Mouse (Mus musculus): ENCODE results near the gene Kansl1l. TPM values are rescaled to one million over a fixed set of nuclear protein-coding genes. Genes with fewer than 3 reads are reported as not detected.
"Not testable (repeated sequence)": the region's sequence is repeated elsewhere in the genome, so short reads cannot be mapped to it uniquely, and the experiment has no call there.

The Kansl1l gene
- polyA plus RNA-seq, 1 experiment, result 0.14 TPM

- Histone ChIP-seq H3K4me1 (ENCODE audit: control insufficient read depth) (peaks cover 29% of the 10 kb centered on the region), H3K9me3 (ENCODE audit: control insufficient read depth, low read length) (no peaks in the 10 kb centered on the region), H3K27me3 (ENCODE audit: control insufficient read depth) (no peaks in the 10 kb centered on the region), H3K4me3 (replicated peaks) (no peak overlapping the region), H3K36me3 (ENCODE audit: control insufficient read depth) (peaks cover 38% of the 10 kb centered on the region)
- TF ChIP-seq GATA1 (IDR thresholded peaks at IDR 0.05; ENCODE audit: low read length) (no peak), TAL1 (IDR thresholded peaks at IDR 0.05; ENCODE audit: low read length) (no peak)
These were observed 112.8 kb downstream of the Kansl1l start for GRCm38 (mm10) chr1:66704523-66704922.

DNA sequence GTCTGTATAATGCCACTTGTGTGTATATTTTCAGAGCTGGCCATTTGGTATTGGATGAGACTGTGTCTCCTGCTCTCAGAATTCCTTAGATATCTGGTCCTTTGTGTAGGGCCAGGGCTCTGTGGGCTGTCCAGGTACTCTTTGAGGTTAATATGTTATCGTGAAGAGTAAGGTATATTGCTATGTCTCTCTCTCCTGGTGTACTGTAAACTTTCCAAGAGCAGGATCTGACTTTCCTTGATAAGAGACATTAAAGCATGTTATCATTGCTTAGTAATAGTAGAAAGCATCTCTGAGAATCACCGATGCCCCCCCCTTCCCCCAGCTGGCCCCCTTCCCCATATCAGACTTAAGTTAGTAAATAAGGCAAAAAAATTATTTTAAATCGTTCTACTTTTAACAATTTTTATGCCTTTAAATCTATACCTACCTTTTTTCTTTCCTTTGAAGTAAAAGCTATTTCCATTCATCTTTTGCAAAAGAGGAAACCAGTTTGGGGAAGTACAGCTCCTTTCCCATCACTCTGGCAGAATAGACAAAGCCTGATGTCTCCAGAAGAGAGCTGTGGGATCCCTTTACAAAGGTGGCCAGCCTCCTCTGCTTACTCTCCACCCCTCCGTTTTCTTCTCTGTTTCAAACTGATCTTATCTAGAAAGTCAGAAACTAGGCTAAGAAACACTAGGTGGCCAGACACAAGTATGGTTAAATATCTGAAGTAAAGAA lies 114.6 kb downstream of the Kansl1l start:
- TF ChIP-seq TAL1 (IDR thresholded peaks at IDR 0.05; ENCODE audit: low read length) (no peak), GATA1 (IDR thresholded peaks at IDR 0.05; ENCODE audit: low read length) (no peak)
- Histone ChIP-seq H3K9me3 (ENCODE audit: control insufficient read depth, low read length) (no peaks in the 10 kb centered on the region), H3K36me3 (ENCODE audit: control insufficient read depth) (peaks cover 25% of the 10 kb centered on the region), H3K27me3 (ENCODE audit: control insufficient read depth) (no peaks in the 10 kb centered on the region), H3K4me3 (replicated peaks) (peak overlapping the region; percentile 26), H3K4me1 (ENCODE audit: control insufficient read depth) (peaks cover 29% of the 10 kb centered on the region)

DNA sequence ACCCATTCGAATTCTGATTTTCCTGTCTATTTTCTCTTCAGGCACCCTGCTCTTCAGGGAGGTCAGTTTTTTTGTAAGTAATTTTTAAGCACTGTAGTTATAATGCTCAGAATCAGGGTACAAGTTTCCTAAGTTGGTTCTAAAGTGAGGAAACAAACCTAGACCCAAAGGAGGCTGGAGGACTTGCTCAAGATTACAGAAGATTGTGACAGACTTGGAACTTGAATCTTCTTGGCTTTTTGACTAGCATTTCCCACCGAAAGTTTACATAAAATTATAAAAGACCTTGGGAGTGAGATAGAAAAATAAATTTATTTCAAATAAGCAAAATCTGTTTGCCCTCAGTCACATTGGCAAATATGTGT lies 115.8 kb downstream of the Kansl1l start:
- Histone ChIP-seq H3K36me3 (ENCODE audit: control insufficient read depth) (peaks cover 14% of the 10 kb centered on the region), H3K9me3 (ENCODE audit: control insufficient read depth, low read length) (no peaks in the 10 kb centered on the region)
- TF ChIP-seq TAL1 (IDR thresholded peaks at IDR 0.05; ENCODE audit: low read length) (no peak), GATA1 (IDR thresholded peaks at IDR 0.05; ENCODE audit: low read length) (no peak)

DNA sequence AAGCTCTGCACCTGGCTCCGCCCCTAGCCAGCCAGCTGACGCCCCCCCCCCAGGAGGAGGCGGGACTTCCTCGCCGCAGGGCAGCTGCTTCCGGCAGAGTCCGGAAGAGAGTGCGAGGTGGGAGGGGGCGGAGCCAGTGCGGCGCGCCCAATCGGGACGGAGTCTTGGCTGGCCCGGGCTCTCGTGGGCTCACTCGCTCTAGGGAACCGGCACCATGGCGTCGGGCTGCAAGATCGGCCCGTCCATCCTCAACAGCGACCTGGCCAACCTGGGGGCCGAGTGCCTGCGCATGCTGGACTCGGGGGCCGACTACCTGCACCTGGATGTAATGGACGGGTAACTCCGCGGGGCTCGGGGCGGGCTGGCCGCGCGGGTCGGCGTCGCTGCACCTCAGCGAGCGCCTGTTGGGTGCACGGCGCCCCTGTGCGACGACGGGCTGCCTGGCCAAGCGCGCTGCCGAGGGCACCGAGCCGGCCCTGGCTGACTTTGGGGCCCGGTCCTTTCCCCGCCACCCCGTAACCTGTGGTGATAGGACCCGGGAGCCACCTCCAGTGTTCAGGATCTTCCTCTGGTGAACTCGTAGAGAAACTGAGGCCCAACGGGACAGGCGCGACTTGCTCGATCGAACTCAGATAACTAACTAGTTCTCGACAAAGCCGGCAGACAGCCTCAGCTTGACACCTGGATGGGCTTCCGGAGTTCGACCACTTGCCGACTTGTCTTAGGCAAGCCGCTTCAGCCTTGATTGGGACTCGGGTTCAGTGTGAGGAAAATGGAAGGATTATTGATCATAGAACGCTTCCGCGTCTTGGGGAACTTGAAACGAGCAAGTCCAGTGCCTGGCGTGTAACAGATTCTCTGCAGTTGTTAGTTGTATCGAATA lies 116.4 kb downstream of the Kansl1l start, which contains the start of gene Rpe:
Rpe (plus strand) TSS at position 139 of the 883 bp plus-strand sequence.
- Histone ChIP-seq H3K36me3 (ENCODE audit: control insufficient read depth) (peaks cover 11% of the 10 kb centered on the region), H3K27me3 (ENCODE audit: control insufficient read depth) (no peaks in the 10 kb centered on the region), H3K9me3 (ENCODE audit: control insufficient read depth, low read length) (no peaks in the 10 kb centered on the region), H3K4me1 (ENCODE audit: control insufficient read depth) (peaks cover 29% of the 10 kb centered on the region), H3K4me3 (replicated peaks) (peak within 1 kb of the TSS; percentile 88)
- TF ChIP-seq GATA1 (IDR thresholded peaks at IDR 0.05; ENCODE audit: low read length) (no peak), TAL1 (IDR thresholded peaks at IDR 0.05; ENCODE audit: low read length) (no peak)

More for the DNA sequence above, 115.8 kb downstream of the Kansl1l start:
- Histone ChIP-seq H3K4me3 (replicated peaks) (peak overlapping the region; percentile 88), H3K4me1 (ENCODE audit: control insufficient read depth) (peaks cover 29% of the 10 kb centered on the region), H3K27me3 (ENCODE audit: control insufficient read depth) (no peaks in the 10 kb centered on the region)

DNA sequence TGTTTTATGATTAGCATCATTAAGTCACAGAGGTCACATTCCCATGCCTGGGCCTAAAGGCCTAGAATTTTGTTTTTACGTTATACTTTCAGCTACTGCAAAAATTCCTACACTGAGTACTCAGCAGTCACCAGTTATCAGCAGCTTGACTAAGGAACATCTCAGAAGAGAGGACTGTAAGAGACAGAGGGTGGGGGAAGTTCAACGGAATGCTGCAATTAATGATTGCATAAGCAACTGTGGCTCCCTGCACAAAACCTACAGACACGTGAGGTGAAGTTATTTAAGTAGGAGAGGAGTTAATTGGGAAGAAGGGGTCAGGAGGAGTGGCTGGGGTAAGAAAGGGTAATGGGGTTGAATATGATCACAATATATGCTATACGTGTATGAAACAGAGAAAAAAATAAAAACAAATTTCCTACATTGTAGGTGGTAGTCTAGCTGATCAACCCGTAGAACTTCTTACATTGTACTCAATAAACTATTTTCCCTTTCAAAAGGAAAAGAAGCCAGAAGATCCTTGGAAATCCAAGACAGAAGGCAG lies 117.1 kb downstream of the Kansl1l start:
- Histone ChIP-seq H3K9me3 (ENCODE audit: control insufficient read depth, low read length) (no peaks in the 10 kb centered on the region), H3K4me1 (ENCODE audit: control insufficient read depth) (peaks cover 29% of the 10 kb centered on the region), H3K27me3 (ENCODE audit: control insufficient read depth) (peaks cover 2% of the 10 kb centered on the region), H3K4me3 (replicated peaks) (peak overlapping the region; percentile 88), H3K36me3 (ENCODE audit: control insufficient read depth) (peaks cover 11% of the 10 kb centered on the region)
- no peak for TF ChIP-seq GATA1 (IDR thresholded peaks at IDR 0.05; ENCODE audit: low read length)
- no peak for TF ChIP-seq TAL1 (IDR thresholded peaks at IDR 0.05; ENCODE audit: low read length)

DNA sequence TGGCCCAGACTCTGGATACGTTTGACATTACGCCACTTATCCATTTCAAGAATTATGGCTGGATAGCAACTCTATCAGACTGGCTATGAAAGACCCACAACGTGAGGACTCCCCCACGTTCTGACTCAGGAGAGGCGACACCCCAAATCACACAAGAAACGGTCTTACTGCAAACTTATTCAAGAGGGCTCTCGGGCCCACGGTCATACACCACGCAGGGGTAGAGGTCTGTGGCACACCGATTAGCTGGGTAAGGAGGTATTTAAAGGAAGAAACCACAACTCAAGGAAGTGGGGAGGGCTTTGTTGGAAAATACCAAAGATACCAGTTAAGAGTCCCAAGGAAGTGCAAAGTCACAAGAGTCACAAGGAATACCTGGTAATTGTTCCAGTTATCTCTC lies 117.7 kb downstream of the Kansl1l start:
- Histone ChIP-seq H3K36me3 (ENCODE audit: control insufficient read depth) (peaks cover 11% of the 10 kb centered on the region), H3K4me1 (ENCODE audit: control insufficient read depth) (peaks cover 29% of the 10 kb centered on the region)
- H3K4me3 ChIP-seq (replicated peaks); H3K27me3 ChIP-seq (ENCODE audit: control insufficient read depth); H3K9me3 ChIP-seq (ENCODE audit: control insufficient read depth, low read length): not testable (repeated sequence)

DNA sequence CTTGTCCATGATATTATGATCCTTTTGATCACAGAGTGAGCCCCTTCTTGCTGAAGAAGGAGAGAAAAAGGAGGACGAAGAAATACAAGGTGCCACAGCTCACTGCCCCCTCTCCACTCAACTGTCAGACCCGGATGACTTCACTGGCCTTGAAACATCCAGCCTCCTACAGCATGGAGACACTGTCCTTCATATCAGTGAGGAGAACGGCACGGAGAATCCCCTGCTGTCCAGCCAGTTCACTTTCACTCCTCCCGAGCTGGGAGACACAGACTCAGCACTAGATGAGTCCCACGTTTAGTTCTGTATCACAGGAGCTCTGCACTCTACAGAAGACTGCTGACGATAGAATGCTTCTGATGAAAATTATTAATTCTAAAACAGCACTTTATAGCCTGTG lies 122.1 kb downstream of the Kansl1l start:
- Histone ChIP-seq H3K9me3 (ENCODE audit: control insufficient read depth, low read length) (no peaks in the 10 kb centered on the region), H3K27me3 (ENCODE audit: control insufficient read depth) (peaks cover 3% of the 10 kb centered on the region), H3K4me3 (replicated peaks) (no peak overlapping the region), H3K36me3 (ENCODE audit: control insufficient read depth) (no peaks in the 10 kb centered on the region), H3K4me1 (ENCODE audit: control insufficient read depth) (0 out of 2 replicates have a peak, but pooled peaks cover under 1% of the 10 kb centered on the region)
- TF ChIP-seq TAL1 (IDR thresholded peaks at IDR 0.05; ENCODE audit: low read length) (no peak), GATA1 (IDR thresholded peaks at IDR 0.05; ENCODE audit: low read length) (no peak)

GRCm38 (mm10) chr1:66694266-66694665 lies 123.1 kb downstream of the Kansl1l start:
- TF ChIP-seq GATA1 (IDR thresholded peaks at IDR 0.05; ENCODE audit: low read length), result no peak
- no peak for TF ChIP-seq TAL1 (IDR thresholded peaks at IDR 0.05; ENCODE audit: low read length)
- Histone ChIP-seq H3K4me1 (ENCODE audit: control insufficient read depth) (no peaks in the 10 kb centered on the region), H3K9me3 (ENCODE audit: control insufficient read depth, low read length) (no peaks in the 10 kb centered on the region), H3K27me3 (ENCODE audit: control insufficient read depth) (peaks cover 3% of the 10 kb centered on the region), H3K4me3 (replicated peaks) (no peak overlapping the region), H3K36me3 (ENCODE audit: control insufficient read depth) (no peaks in the 10 kb centered on the region)

DNA sequence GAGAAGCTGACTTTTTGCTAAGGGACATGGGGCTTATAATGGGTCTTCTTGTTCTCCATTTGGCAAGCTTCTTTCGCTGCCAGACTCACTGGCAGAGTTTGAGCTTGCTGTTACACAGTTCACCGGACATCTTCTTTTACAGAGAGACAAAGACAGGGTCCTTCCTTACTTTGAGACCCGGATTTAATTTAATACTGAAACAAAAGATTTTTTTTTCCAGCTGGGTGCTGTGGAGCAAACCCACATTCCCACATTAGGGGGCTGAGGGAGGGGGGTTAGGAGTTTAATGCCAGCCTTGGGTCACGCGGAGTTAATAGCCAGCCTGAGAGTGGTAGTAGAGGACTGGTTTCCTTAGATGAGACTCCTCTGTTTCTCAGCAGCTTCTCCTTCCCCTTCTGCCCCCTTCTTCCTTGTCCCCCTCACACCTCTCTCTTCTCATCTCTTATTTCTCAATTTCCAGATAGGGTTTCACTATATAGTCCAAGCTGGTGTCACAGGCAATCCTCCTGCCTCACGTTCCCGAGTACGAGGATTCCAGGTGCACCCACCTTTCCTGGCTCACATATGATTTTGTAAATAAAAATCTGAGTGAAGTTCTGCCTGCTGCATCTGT lies 124.5 kb downstream of the Kansl1l start:
- H3K27me3 ChIP-seq (ENCODE audit: control insufficient read depth), result peaks cover 3% of the 10 kb centered on the region
- no peaks in the 10 kb centered on the region for H3K9me3 ChIP-seq (ENCODE audit: control insufficient read depth, low read length)
- no peak for TF ChIP-seq GATA1 (IDR thresholded peaks at IDR 0.05; ENCODE audit: low read length)
- no peak for TF ChIP-seq TAL1 (IDR thresholded peaks at IDR 0.05; ENCODE audit: low read length)
- H3K36me3 ChIP-seq (ENCODE audit: control insufficient read depth), result no peaks in the 10 kb centered on the region
- no peaks in the 10 kb centered on the region for H3K4me1 ChIP-seq (ENCODE audit: control insufficient read depth)
- H3K4me3 ChIP-seq (replicated peaks), result no peak overlapping the region

Data from erythroblast, embryonic 14.5 days (primary cell).